Comparison of ENCODE assay signal across 8 mouse cellular contexts in genomic region chr7:10494786-10495521, GRCm38 (mm10). TPM values are rescaled to one million over a fixed set of nuclear protein-coding genes. Genes with fewer than 3 reads are reported as not detected.
A peak's percentile ranks its signal among the peaks of the same experiment; 100 is the strongest.
DNase-seq lines count a peak whose midpoint lies in the region; ATAC-seq and TF ChIP-seq lines count a peak whose summit lies in the region.

Gene Zik1, minus strand, starts transcription at chr7:10495394.

- TF ChIP-seq POLR2A in testis, adult 2 months (IDR thresholded peaks at IDR 0.05; ENCODE audit: control insufficient read depth, low read depth, low read length): peak; percentile 51

- H3K27ac ChIP-seq in forebrain, postnatal 0 days (ENCODE audit: low read depth, low read length): peak within 1 kb of the TSS; percentile 96
- H3K27ac ChIP-seq in liver, embryonic 16.5 days (ENCODE audit: low read length): no peak within 1 kb of the TSS
- H3K27ac ChIP-seq in neural tube, embryonic 13.5 days (replicated peaks): peak within 1 kb of the TSS; percentile 64
- peak within 1 kb of the TSS; percentile 60; the same call in 1 of the 2 replicates for H3K27ac ChIP-seq in testis, adult 2 months (ENCODE audit: control insufficient read depth, insufficient read depth, low read depth, low read length)

- intact Hi-C loops in heart, postnatal 36 days (cut with DNase I): no loop called here

- H3K4me2 ChIP-seq in forebrain, postnatal 0 days (ENCODE audit: low read depth): peak within 1 kb of the TSS; percentile 73
- H3K4me2 ChIP-seq in liver, embryonic 16.5 days (ENCODE audit: low read depth, low read length): peak within 1 kb of the TSS; percentile 72
- peak within 1 kb of the TSS; percentile 80 for H3K4me2 ChIP-seq in neural tube, embryonic 13.5 days

- H3K4me1 ChIP-seq in forebrain, postnatal 0 days (ENCODE audit: insufficient read depth): peaks cover 15% of the 10 kb centered on the region
- H3K4me1 ChIP-seq in liver, embryonic 16.5 days (ENCODE audit: control insufficient read depth, low read depth, low read length): peaks cover 3% of the 10 kb centered on the region; the same call in 1 of the 2 replicates
- peaks cover 25% of the 10 kb centered on the region for H3K4me1 ChIP-seq in neural tube, embryonic 13.5 days (replicated peaks)
- peaks cover 8% of the 10 kb centered on the region for H3K4me1 ChIP-seq in testis, adult 2 months (ENCODE audit: control insufficient read depth, insufficient read depth, low read length)

- under 1% methylated on average over 33 of the region's 33 CpGs for WGBS in forebrain, postnatal 0 days
- WGBS in liver, embryonic 16.5 days (ENCODE audit: insufficient replicate concordance): 1% methylated on average over 33 of the region's 33 CpGs
- 2% methylated on average over 33 of the region's 33 CpGs for WGBS in neural tube, embryonic 13.5 days

- H3K36me3 ChIP-seq in forebrain, postnatal 0 days (ENCODE audit: insufficient read depth): peaks cover 26% of the 10 kb centered on the region
- peaks cover 2% of the 10 kb centered on the region; the same call in 1 of the 2 replicates for H3K36me3 ChIP-seq in liver, embryonic 16.5 days (ENCODE audit: control insufficient read depth, insufficient read depth)
- peaks cover 32% of the 10 kb centered on the region for H3K36me3 ChIP-seq in neural tube, embryonic 13.5 days
- no peaks in the 10 kb centered on the region for H3K36me3 ChIP-seq in testis, adult 2 months (ENCODE audit: control insufficient read depth, insufficient read depth, low read length)

- no peaks in the 10 kb centered on the region for H3K27me3 ChIP-seq in forebrain, postnatal 0 days (ENCODE audit: insufficient read depth, low read length)
- no peaks in the 10 kb centered on the region for H3K27me3 ChIP-seq in liver, embryonic 16.5 days (ENCODE audit: control insufficient read depth, insufficient read depth, low read depth, low read length)
- no peaks in the 10 kb centered on the region for H3K27me3 ChIP-seq in neural tube, embryonic 13.5 days
- no peaks in the 10 kb centered on the region for H3K27me3 ChIP-seq in testis, adult 2 months (ENCODE audit: control insufficient read depth, insufficient read depth, low read length)

- no peak for TF ChIP-seq CTCF in forebrain, postnatal 0 days (IDR thresholded peaks at IDR 0.05; ENCODE audit: low read depth)
- TF ChIP-seq CTCF in testis, adult 2 months (IDR thresholded peaks at IDR 0.05; ENCODE audit: control insufficient read depth, insufficient read depth, insufficient replicate concordance, low read depth, low read length): no peak

- DNase-seq in NIH3T3 (ENCODE audit: low read depth): peak; percentile 86
- DNase-seq in cerebellum, adult 9-10 months: peak; percentile 86
- peak; percentile 95 for DNase-seq in forebrain, postnatal 0 days
- DNase-seq in heart, postnatal 36 days: peak; percentile 62
- DNase-seq in layer of hippocampus, adult 11-12 months (ENCODE audit: low spot score): peak; percentile 76

- no peaks in the 10 kb centered on the region for H3K9me3 ChIP-seq in forebrain, postnatal 0 days (ENCODE audit: low read length)
- no peaks in the 10 kb centered on the region for H3K9me3 ChIP-seq in liver, embryonic 16.5 days (replicated peaks; ENCODE audit: control insufficient read depth, low read length)
- H3K9me3 ChIP-seq in neural tube, embryonic 13.5 days: no peaks in the 10 kb centered on the region

- ATAC-seq in forebrain, postnatal 0 days: peak; percentile 99
- ATAC-seq in liver, embryonic 16.5 days (ENCODE audit: low read depth): peak; percentile 98
- peak; percentile 98 for ATAC-seq in neural tube, embryonic 13.5 days (ENCODE audit: low read depth)

- H3K4me3 ChIP-seq in forebrain, postnatal 0 days (ENCODE audit: low read depth, low read length): peak within 1 kb of the TSS; percentile 77
- peak within 1 kb of the TSS; percentile 68 for H3K4me3 ChIP-seq in liver, embryonic 16.5 days (ENCODE audit: low read depth, low read length)
- peak within 1 kb of the TSS; percentile 70 for H3K4me3 ChIP-seq in neural tube, embryonic 13.5 days
- H3K4me3 ChIP-seq in testis, adult 2 months (ENCODE audit: control insufficient read depth, low read depth, low read length): peak within 1 kb of the TSS; percentile 96

- peak within 1 kb of the TSS; percentile 89 for H3K9ac ChIP-seq in forebrain, postnatal 0 days
- peak within 1 kb of the TSS; percentile 61 for H3K9ac ChIP-seq in liver, embryonic 16.5 days (ENCODE audit: low read depth, low read length)
- peak within 1 kb of the TSS; percentile 82 for H3K9ac ChIP-seq in neural tube, embryonic 13.5 days

RNA-seq across cellular contexts. Expression of gene Zik1, which starts in this region (rescaled TPM):
- 34.5 and 40.9 TPM in 2 replicates for total RNA-seq in forebrain, postnatal 0 days (2014; rRNA removed)
- polyA plus RNA-seq in forebrain, postnatal 0 days (2015; fragmentation: Nextera tagmentation; extraction: Ambion mirVana): 17.3 and 19.9 TPM in 2 replicates
- total RNA-seq in heart, postnatal 36 days (2021): 1 to 10 TPM; 1.4 to 1.8 TPM
- 1.6 and 1.7 TPM in 2 replicates for polyA plus RNA-seq in liver, embryonic 16.5 days (2015; fragmentation: Nextera tagmentation; extraction: Ambion mirVana)
- 36.2 and 39.3 TPM in 2 replicates for polyA plus RNA-seq in neural tube, embryonic 13.5 days (2015; fragmentation: Nextera tagmentation; extraction: Ambion mirVana)
- polyA plus RNA-seq in testis, adult 2 months (2012; rRNA removed): 0.55 and 0.83 TPM in 2 replicates

Comparison
In these comparisons a context has a peak if more than half of its experiments do, and no peak if none do; other contexts are left out.
1. RNA of gene Zik1 (total RNA-seq): 34.5 to 40.9 TPM in forebrain, postnatal 0 days; 1.4 to 1.8 TPM in heart, postnatal 36 days; every median in the first group is over 10 times any median in the second.
2. Peak in every context shown above with its lines, with median percentiles within 50 percentile points of each other: DNase-seq, ATAC-seq, H3K4me2 ChIP-seq, H3K4me3 ChIP-seq and H3K9ac ChIP-seq.